Mouse (Mus musculus) cortical plate, adult 2 months (tissue): ENCODE measurements around the gene Msln.

Experiments used
- CTCF ChIP-seq: fragments of 200-500 bp; IDR thresholded peaks from 2 replicates; pipeline ENCODE4 v1.5.1; 2011; ENCODE audit warnings: mild to moderate bottlenecking, control low read depth, low read length; ENCODE audit not compliant: insufficient read depth; ENCODE audit errors: extremely low read depth
- POLR2A ChIP-seq: fragments of 200-500 bp; IDR thresholded peaks from 2 replicates; pipeline ENCODE4 v1.6.1; 2011; ENCODE audit warnings: mild to moderate bottlenecking, low read length, control low read depth; ENCODE audit not compliant: insufficient read depth; ENCODE audit errors: extremely low read depth

GRCm38 (mm10) chr17:25786280-25786679, 32.1 kb upstream of the Msln start, which contains the start of gene Ccdc78:
- TF ChIP-seq CTCF (no peak), POLR2A (no peak)
